Mouse (Mus musculus): ENCODE measurements around the gene Ndufb6. TPM values are rescaled to one million over a fixed set of nuclear protein-coding genes. Genes with fewer than 3 reads are reported as not detected.
A peak's percentile ranks its signal among the peaks of the same experiment; 100 is the strongest.

Ndufb6 gene
- polyA plus RNA-seq, 1 experiment = 163 TPM

- TF ChIP-seq CTCF (IDR thresholded peaks at IDR 0.05; ENCODE audit: extremely low read depth, insufficient read depth, low read length) = no peak
- peak; percentile 34; the same call in 1 of the 2 replicates for TF ChIP-seq POLR2A (IDR thresholded peaks at IDR 0.05; ENCODE audit: extremely low read depth, insufficient read depth, low read length)
- Histone ChIP-seq H3K4me1 (ENCODE audit: control insufficient read depth, insufficient read depth, low read length) (no peaks in the 10 kb centered on the region), H3K27ac (ENCODE audit: insufficient read depth, low read length) (peak overlapping the region; percentile 39), H3K4me3 (ENCODE audit: insufficient read depth, low read length) (peak overlapping the region; percentile 49)
These were observed 10.9 kb downstream of the Ndufb6 start for GRCm38 (mm10) chr4:40268204-40268813.

GRCm38 (mm10) chr4:40267681-40268080, 11.5 kb downstream of the Ndufb6 start:
- TF ChIP-seq POLR2A (IDR thresholded peaks at IDR 0.05; ENCODE audit: extremely low read depth, insufficient read depth, low read length) = no peak
- TF ChIP-seq CTCF (IDR thresholded peaks at IDR 0.05; ENCODE audit: extremely low read depth, insufficient read depth, low read length) = no peak
- Histone ChIP-seq H3K27ac (ENCODE audit: insufficient read depth, low read length) (no peak overlapping the region), H3K4me3 (ENCODE audit: insufficient read depth, low read length) (peak overlapping the region; percentile 49), H3K4me1 (ENCODE audit: control insufficient read depth, insufficient read depth, low read length) (no peaks in the 10 kb centered on the region)

GRCm38 (mm10) chr4:40264321-40264720, 14.9 kb downstream of the Ndufb6 start:
- no peak overlapping the region for H3K4me3 ChIP-seq (ENCODE audit: insufficient read depth, low read length)
- TF ChIP-seq CTCF (IDR thresholded peaks at IDR 0.05; ENCODE audit: extremely low read depth, insufficient read depth, low read length) (no peak), POLR2A (IDR thresholded peaks at IDR 0.05; ENCODE audit: extremely low read depth, insufficient read depth, low read length) (no peak)
- no peak overlapping the region for H3K27ac ChIP-seq (ENCODE audit: insufficient read depth, low read length)
- no peaks in the 10 kb centered on the region for H3K4me1 ChIP-seq (ENCODE audit: control insufficient read depth, insufficient read depth, low read length)

- TF ChIP-seq CTCF (IDR thresholded peaks at IDR 0.05; ENCODE audit: extremely low read depth, insufficient read depth, low read length) = no peak
- TF ChIP-seq POLR2A (IDR thresholded peaks at IDR 0.05; ENCODE audit: extremely low read depth, insufficient read depth, low read length) = no peak
- no peak overlapping the region for H3K4me3 ChIP-seq (ENCODE audit: insufficient read depth, low read length)
- no peak overlapping the region for H3K27ac ChIP-seq (ENCODE audit: insufficient read depth, low read length)
- no peaks in the 10 kb centered on the region for H3K4me1 ChIP-seq (ENCODE audit: control insufficient read depth, insufficient read depth, low read length)
These were observed 24.7 kb downstream of the Ndufb6 start for GRCm38 (mm10) chr4:40254385-40255103.

GRCm38 (mm10) chr4:40253766-40254165, 25.5 kb downstream of the Ndufb6 start:
- Histone ChIP-seq H3K4me3 (ENCODE audit: insufficient read depth, low read length) (no peak overlapping the region), H3K27ac (ENCODE audit: insufficient read depth, low read length) (no peak overlapping the region), H3K4me1 (ENCODE audit: control insufficient read depth, insufficient read depth, low read length) (no peaks in the 10 kb centered on the region)
- TF ChIP-seq CTCF (IDR thresholded peaks at IDR 0.05; ENCODE audit: extremely low read depth, insufficient read depth, low read length) = no peak
- TF ChIP-seq POLR2A (IDR thresholded peaks at IDR 0.05; ENCODE audit: extremely low read depth, insufficient read depth, low read length) = no peak

GRCm38 (mm10) chr4:40250984-40251383, 28.2 kb downstream of the Ndufb6 start:
- no peak overlapping the region for H3K4me3 ChIP-seq (ENCODE audit: insufficient read depth, low read length)
- H3K4me1 ChIP-seq (ENCODE audit: control insufficient read depth, insufficient read depth, low read length) = no peaks in the 10 kb centered on the region
- TF ChIP-seq POLR2A (IDR thresholded peaks at IDR 0.05; ENCODE audit: extremely low read depth, insufficient read depth, low read length) (no peak), CTCF (IDR thresholded peaks at IDR 0.05; ENCODE audit: extremely low read depth, insufficient read depth, low read length) (no peak)
- no peak overlapping the region for H3K27ac ChIP-seq (ENCODE audit: insufficient read depth, low read length)

- Histone ChIP-seq H3K27ac (ENCODE audit: insufficient read depth, low read length) (no peak overlapping the region), H3K4me3 (ENCODE audit: insufficient read depth, low read length) (no peak overlapping the region), H3K4me1 (ENCODE audit: control insufficient read depth, insufficient read depth, low read length) (no peaks in the 10 kb centered on the region)
- TF ChIP-seq CTCF (IDR thresholded peaks at IDR 0.05; ENCODE audit: extremely low read depth, insufficient read depth, low read length) (no peak), POLR2A (IDR thresholded peaks at IDR 0.05; ENCODE audit: extremely low read depth, insufficient read depth, low read length) (no peak)
These were observed 35.2 kb downstream of the Ndufb6 start for GRCm38 (mm10) chr4:40244035-40244434.

GRCm38 (mm10) chr4:40243006-40243405, 36.2 kb downstream of the Ndufb6 start:
- TF ChIP-seq POLR2A (IDR thresholded peaks at IDR 0.05; ENCODE audit: extremely low read depth, insufficient read depth, low read length) (no peak), CTCF (IDR thresholded peaks at IDR 0.05; ENCODE audit: extremely low read depth, insufficient read depth, low read length) (no peak)
- H3K4me3 ChIP-seq (ENCODE audit: insufficient read depth, low read length) = no peak overlapping the region
- H3K27ac ChIP-seq (ENCODE audit: insufficient read depth, low read length) = no peak overlapping the region
- H3K4me1 ChIP-seq (ENCODE audit: control insufficient read depth, insufficient read depth, low read length) = no peaks in the 10 kb centered on the region

GRCm38 (mm10) chr4:40241928-40242327, 37.3 kb downstream of the Ndufb6 start:
- H3K27ac ChIP-seq (ENCODE audit: insufficient read depth, low read length) = no peak overlapping the region
- no peak overlapping the region for H3K4me3 ChIP-seq (ENCODE audit: insufficient read depth, low read length)
- H3K4me1 ChIP-seq (ENCODE audit: control insufficient read depth, insufficient read depth, low read length) = no peaks in the 10 kb centered on the region
- TF ChIP-seq POLR2A (IDR thresholded peaks at IDR 0.05; ENCODE audit: extremely low read depth, insufficient read depth, low read length) (no peak), CTCF (IDR thresholded peaks at IDR 0.05; ENCODE audit: extremely low read depth, insufficient read depth, low read length) (no peak)

GRCm38 (mm10) chr4:40240272-40240744, 38.9 kb downstream of the Ndufb6 start:
- Histone ChIP-seq H3K27ac (ENCODE audit: insufficient read depth, low read length) (no peak overlapping the region), H3K4me1 (ENCODE audit: control insufficient read depth, insufficient read depth, low read length) (no peaks in the 10 kb centered on the region), H3K4me3 (ENCODE audit: insufficient read depth, low read length) (peak overlapping the region; percentile 51; the same call in 1 of the 2 replicates)
- TF ChIP-seq CTCF (IDR thresholded peaks at IDR 0.05; ENCODE audit: extremely low read depth, insufficient read depth, low read length) (no peak), POLR2A (IDR thresholded peaks at IDR 0.05; ENCODE audit: extremely low read depth, insufficient read depth, low read length) (no peak)
